In the genomic region with DNA sequence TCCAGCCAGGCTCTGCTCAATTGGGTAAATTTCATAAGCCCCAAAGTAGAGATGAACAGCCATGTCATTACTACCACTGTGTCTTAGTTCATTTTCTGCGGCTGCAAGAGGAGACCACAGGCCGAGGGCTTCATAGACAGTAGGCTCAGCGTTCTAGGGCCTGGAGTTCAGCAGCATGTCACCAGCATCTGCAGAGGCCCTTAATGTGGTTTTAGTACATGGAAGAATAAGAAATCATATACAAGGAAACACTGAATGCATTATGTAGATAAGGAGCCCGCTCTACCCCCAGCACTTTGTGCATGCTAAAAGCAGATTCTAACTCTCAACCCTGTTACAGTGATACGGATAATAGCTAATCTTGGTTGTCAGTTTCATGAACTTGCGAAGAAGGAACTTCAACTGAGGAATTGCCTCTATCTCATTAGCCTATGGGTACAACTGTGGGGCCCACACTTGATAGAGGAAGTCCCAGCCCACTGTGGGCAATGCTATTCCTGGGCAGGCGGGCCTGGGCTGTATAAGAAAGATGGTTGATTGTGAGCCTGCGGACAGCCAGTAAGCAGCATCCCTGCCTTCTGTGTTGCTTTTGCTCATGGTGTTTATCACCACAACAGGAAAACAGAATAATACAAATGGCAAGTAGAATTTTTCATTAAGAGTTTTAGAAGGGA, we compare ENCODE assay signal across 8 mouse cellular contexts.
DNase-seq lines count a peak whose midpoint lies in the region; ATAC-seq and TF ChIP-seq lines count a peak whose summit lies in the region.

No protein-coding gene starts in this region.

- H3K27ac ChIP-seq in ES-Bruce4 (ENCODE audit: insufficient read depth, low read length) = peak overlapping the region; percentile 71; the same call in 1 of the 2 replicates
- H3K27ac ChIP-seq in hindbrain, embryonic 14.5 days = peak overlapping the region; percentile 73

- no peaks in the 10 kb centered on the region for H3K27me3 ChIP-seq in ES-Bruce4 (ENCODE audit: control insufficient read depth, insufficient read depth, low read length, poor library complexity, severe bottlenecking)
- no peaks in the 10 kb centered on the region for H3K27me3 ChIP-seq in hindbrain, embryonic 14.5 days (ENCODE audit: control insufficient read depth, insufficient read depth, low read length)
- H3K27me3 ChIP-seq in megakaryocyte, embryonic 14.5 days (replicated peaks) = no peaks in the 10 kb centered on the region

- ATAC-seq in hindbrain, embryonic 14.5 days (ENCODE audit: low FRiP score) = 0 out of 2 replicates have a peak, but pooled peaks have one; percentile 18

- no peaks in the 10 kb centered on the region for H3K36me3 ChIP-seq in ES-Bruce4 (ENCODE audit: control insufficient read depth, insufficient read depth, low read length, poor library complexity, severe bottlenecking)
- H3K36me3 ChIP-seq in hindbrain, embryonic 14.5 days (replicated peaks; ENCODE audit: control insufficient read depth, insufficient read depth) = no peaks in the 10 kb centered on the region
- H3K36me3 ChIP-seq in megakaryocyte, embryonic 14.5 days (replicated peaks; ENCODE audit: low read length) = no peaks in the 10 kb centered on the region

- no peak for TF ChIP-seq EP300 in ES-Bruce4 (IDR thresholded peaks at IDR 0.05; ENCODE audit: insufficient read depth, low read depth, low read length)

- H3K4me1 ChIP-seq in ES-Bruce4 (ENCODE audit: control insufficient read depth, insufficient read depth, low read length) = no peaks in the 10 kb centered on the region
- H3K4me1 ChIP-seq in hindbrain, embryonic 14.5 days (replicated peaks; ENCODE audit: control insufficient read depth, insufficient read depth, low read length) = peaks cover 41% of the 10 kb centered on the region
- H3K4me1 ChIP-seq in megakaryocyte, embryonic 14.5 days = peaks cover 17% of the 10 kb centered on the region

- no peak overlapping the region for H3K4me3 ChIP-seq in ES-Bruce4 (ENCODE audit: low read depth, low read length)
- no peak overlapping the region for H3K4me3 ChIP-seq in hindbrain, embryonic 14.5 days (replicated peaks; ENCODE audit: low read length)
- H3K4me3 ChIP-seq in megakaryocyte, embryonic 14.5 days (replicated peaks) = peak overlapping the region; percentile 39

- peak; percentile 23 for DNase-seq in c-Kit-positive CD71-negative TER-119-negative erythroid progenitor cells, embryonic 14.5 days (ENCODE audit: low read depth)
- no peak for DNase-seq in hindbrain, embryonic 14.5 days (ENCODE audit: low spot score)
- DNase-seq in thymus, adult 18-20 months = no peak
- DNase-seq in cerebellum, adult 8-10 months = no peak
- no peak for DNase-seq in thymus, postnatal 10 days (ENCODE audit: low spot score in 2 of 2)
- DNase-seq in cerebellum, postnatal 4 days (ENCODE audit: low spot score in 2 of 2) = no peak

- no peaks in the 10 kb centered on the region for H3K9me3 ChIP-seq in ES-Bruce4 (replicated peaks; ENCODE audit: control insufficient read depth, insufficient read depth, low read length, poor library complexity, severe bottlenecking)
- no peaks in the 10 kb centered on the region for H3K9me3 ChIP-seq in hindbrain, embryonic 14.5 days (ENCODE audit: control insufficient read depth, low read length)
- no peaks in the 10 kb centered on the region for H3K9me3 ChIP-seq in megakaryocyte, embryonic 14.5 days

- 67% methylated on average over 8 of the region's 8 CpGs for WGBS in hindbrain, embryonic 14.5 days

- TF ChIP-seq POLR2A in ES-Bruce4 (IDR thresholded peaks at IDR 0.05; ENCODE audit: insufficient read depth, low read length) = no peak

- TF ChIP-seq CTCF in ES-Bruce4 (IDR thresholded peaks at IDR 0.05; ENCODE audit: low read depth, low read length) = no peak

- peak overlapping the region; percentile 21; the same call in 1 of the 2 replicates for H3K4me2 ChIP-seq in hindbrain, embryonic 14.5 days (replicated peaks)

- H3K9ac ChIP-seq in ES-Bruce4 (ENCODE audit: low read depth, poor library complexity, severe bottlenecking) = peak overlapping the region; percentile 32
- 0 out of 2 replicates have a peak overlapping the region, but pooled peaks have one; percentile 28 for H3K9ac ChIP-seq in hindbrain, embryonic 14.5 days
